Mouse (Mus musculus): ENCODE measurements around the gene Atp6v0c.

The Atp6v0c gene

DNA sequence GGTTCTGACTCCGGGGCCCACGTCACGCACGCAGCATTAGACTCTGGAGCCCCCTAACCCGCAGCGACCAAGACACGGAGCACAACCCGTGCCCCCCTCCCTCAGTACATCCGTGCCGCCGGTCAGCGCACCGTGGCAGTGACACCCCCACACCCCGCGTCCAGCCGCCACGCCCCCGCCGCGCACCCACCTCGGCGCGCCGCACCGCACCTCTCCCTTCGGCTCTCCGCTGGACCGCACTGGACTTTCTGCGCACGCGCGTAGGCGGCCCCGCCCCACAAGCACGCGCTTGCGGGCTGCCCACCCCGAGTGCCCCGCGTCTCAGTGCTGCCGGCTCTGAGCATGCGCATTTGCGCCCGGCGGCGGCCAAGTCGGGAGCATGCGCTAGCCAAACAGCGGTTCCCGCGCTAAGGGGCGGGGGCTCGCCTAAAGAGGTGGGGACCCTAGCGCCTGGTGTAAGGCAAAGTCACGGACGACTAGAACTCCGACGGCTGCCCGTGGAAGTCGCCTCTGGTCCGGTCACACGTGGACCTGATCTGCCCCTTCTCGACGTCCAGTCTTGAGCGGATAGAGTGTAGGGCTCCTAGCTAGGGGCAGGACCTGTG, 35.9 kb upstream of the Atp6v0c start, which contains the start of gene Tbc1d24:
Gene Tbc1d24 (minus strand): TSS at position 279 of the 605 bp plus-strand sequence.
- Histone ChIP-seq H3K27me3 (ENCODE audit: control insufficient read depth, insufficient read depth, low read length, poor library complexity, severe bottlenecking) (no peaks in the 10 kb centered on the region), H3K36me3 (ENCODE audit: control insufficient read depth, insufficient read depth, low read length, poor library complexity, severe bottlenecking) (no peaks in the 10 kb centered on the region)
- peak; percentile 89 for DNase-seq (ENCODE audit: low read depth, low spot score)

DNA sequence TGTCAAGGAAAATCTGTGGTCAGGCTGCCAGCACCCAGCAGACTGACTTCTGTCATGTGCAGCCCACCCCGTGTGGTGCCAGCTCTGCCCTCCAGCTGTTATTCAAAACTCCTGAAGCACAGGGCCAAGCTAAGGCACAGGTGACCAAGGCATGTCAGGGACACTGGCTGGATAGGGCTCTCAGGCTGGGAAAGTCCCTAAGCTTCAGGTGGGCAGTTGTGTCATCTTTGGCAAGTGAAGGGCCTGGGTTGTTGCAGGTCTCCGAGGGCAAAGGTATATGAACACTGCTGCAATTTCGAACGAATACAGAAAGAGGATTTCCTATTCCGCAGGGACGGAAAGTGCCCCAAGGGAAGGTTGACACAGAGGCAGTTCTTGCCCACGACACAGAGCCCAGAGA, 35.3 kb upstream of the Atp6v0c start:
- Histone ChIP-seq H3K27me3 (ENCODE audit: control insufficient read depth, insufficient read depth, low read length, poor library complexity, severe bottlenecking) (no peaks in the 10 kb centered on the region), H3K36me3 (ENCODE audit: control insufficient read depth, insufficient read depth, low read length, poor library complexity, severe bottlenecking) (no peaks in the 10 kb centered on the region)
- DNase-seq (ENCODE audit: low read depth, low spot score): no peak

DNA sequence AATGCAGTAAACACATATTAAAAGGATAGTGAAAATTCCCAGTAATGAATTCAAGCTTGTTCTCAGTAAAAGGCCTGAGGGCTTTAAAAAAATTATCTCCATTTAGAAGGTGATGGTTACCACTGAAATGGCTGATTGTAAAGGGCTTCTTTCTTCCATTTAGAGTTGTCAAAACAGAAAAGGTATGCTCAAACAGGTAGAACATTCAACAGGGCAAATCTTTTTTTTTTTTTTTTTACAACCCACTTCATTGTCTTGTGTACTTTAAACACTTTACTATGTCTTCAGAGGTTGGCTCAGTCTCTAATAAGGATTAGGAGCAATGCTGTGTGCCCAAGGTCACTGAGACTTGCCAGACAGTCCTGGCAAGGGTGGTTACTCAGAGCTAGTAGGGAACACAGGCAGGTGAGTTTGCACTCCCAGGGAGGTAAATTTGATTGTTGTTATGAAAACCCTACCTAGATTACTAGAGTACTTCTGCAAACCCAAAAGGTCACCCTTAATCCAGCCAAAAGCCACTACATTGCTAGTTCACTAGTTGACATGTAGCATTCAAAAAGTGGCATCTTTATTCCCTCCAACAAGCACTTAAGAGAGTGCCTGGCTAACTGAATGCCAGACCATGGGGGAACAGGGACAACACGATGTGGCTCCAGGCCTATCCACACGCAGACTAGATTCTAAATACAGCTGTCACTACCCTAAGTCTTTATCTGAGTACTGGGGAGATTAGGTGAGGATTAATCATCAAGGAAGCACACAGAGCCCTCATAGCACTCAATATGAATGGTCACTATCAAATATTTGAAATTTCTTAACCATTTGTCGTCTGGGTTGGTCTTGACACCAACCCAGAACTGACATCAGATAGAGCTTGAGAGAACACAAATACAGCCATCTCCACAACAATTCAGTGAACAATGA, 34.4 kb upstream of the Atp6v0c start:
- H3K27me3 ChIP-seq (ENCODE audit: control insufficient read depth, insufficient read depth, low read length, poor library complexity, severe bottlenecking): no peaks in the 10 kb centered on the region
- DNase-seq (ENCODE audit: low read depth, low spot score): no peak

DNA sequence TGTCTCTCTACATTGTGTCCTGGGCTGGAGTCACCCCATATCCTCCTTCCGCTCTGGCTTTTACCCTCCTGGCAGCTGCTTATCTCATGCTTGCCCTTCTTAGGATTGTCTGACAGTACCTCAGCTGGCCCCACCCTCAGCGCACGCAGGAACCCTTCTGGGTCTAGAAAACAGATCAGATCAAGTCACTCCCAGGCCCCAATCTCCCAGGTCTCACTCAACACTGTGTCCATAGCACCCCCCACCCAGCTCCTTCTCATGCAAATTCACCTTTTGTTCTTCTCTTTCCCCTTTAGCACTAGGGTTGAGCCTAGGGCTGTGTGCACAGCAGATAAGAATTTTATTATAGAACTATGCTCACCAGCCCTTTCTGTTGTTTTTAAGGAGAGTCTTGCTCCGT, 33.6 kb upstream of the Atp6v0c start:
- Histone ChIP-seq H3K36me3 (ENCODE audit: control insufficient read depth, insufficient read depth, low read length, poor library complexity, severe bottlenecking) (no peaks in the 10 kb centered on the region), H3K27me3 (ENCODE audit: control insufficient read depth, insufficient read depth, low read length, poor library complexity, severe bottlenecking) (no peaks in the 10 kb centered on the region)
- no peak for DNase-seq (ENCODE audit: low read depth, low spot score)

More for the DNA sequence above, 34.4 kb upstream of the Atp6v0c start:
- H3K36me3 ChIP-seq (ENCODE audit: control insufficient read depth, insufficient read depth, low read length, poor library complexity, severe bottlenecking): no peaks in the 10 kb centered on the region

DNA sequence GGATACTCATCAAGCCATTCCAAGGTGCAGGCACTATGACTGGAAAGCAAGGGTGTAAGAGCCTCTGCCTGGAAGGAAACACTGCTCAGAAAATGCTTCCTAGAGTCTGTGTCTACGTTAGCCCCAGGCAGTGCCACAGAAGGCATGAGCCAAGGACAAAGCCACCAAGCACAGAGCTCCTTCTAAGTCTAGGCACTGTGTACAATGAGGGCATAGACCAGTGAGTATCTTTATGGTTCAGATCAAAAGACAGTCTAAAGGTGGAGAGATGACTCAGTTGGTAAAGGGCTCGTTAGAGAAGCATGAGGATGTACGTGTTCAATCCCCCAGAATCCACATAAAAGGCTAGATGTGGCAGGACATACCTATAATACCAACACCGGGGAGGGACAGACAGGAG, 31.6 kb upstream of the Atp6v0c start:
- Histone ChIP-seq H3K27me3 (ENCODE audit: control insufficient read depth, insufficient read depth, low read length, poor library complexity, severe bottlenecking) (no peaks in the 10 kb centered on the region), H3K36me3 (ENCODE audit: control insufficient read depth, insufficient read depth, low read length, poor library complexity, severe bottlenecking) (no peaks in the 10 kb centered on the region)
- no peak for DNase-seq (ENCODE audit: low read depth, low spot score)

DNA sequence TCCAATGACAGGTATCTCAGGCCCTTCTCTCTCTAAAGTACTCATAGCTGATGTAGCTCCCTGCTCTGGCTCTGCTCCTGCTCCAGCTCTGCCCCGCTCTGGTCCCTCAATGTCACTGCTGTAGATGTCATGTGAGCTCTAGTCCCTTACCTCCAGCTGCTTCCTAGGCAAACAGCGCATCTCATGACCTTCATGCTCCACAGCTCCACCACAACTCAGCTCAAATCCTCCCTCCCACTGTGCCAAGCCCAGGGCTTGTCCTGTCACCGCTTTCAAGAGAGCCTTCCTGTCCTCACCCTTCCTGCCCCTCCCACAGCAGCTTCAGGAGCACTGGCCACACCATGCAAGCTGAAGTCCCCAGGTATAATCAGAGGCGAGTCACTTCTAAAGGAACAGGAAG, 30.2 kb upstream of the Atp6v0c start:
- DNase-seq (ENCODE audit: low read depth, low spot score): no peak
- H3K27me3 ChIP-seq (ENCODE audit: control insufficient read depth, insufficient read depth, low read length, poor library complexity, severe bottlenecking): no peaks in the 10 kb centered on the region

DNA sequence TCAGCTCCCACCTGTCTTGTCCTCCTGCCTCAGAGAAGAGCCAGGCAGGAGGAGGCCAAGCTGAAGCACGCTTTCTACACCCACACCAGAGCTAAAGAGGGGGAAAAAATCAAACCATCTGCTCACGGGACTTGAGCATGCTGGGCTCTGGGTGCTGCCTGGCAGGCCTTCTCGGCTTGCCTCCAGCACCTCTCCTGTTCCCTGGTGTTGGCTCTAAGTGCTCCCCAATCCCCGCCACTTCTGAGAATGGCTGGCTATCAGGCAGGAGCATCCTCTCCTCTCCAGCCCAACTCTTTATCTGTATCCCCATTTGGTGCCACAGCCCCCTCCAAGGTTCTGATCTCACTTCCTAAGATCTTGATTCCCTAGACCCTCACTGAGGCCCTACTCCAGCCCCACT, 29.8 kb upstream of the Atp6v0c start:
- Histone ChIP-seq H3K36me3 (ENCODE audit: control insufficient read depth, insufficient read depth, low read length, poor library complexity, severe bottlenecking) (no peaks in the 10 kb centered on the region), H3K27me3 (ENCODE audit: control insufficient read depth, insufficient read depth, low read length, poor library complexity, severe bottlenecking) (no peaks in the 10 kb centered on the region)
- no peak for DNase-seq (ENCODE audit: low read depth, low spot score)

More for the DNA sequence above, 30.2 kb upstream of the Atp6v0c start:
- no peaks in the 10 kb centered on the region for H3K36me3 ChIP-seq (ENCODE audit: control insufficient read depth, insufficient read depth, low read length, poor library complexity, severe bottlenecking)

DNA sequence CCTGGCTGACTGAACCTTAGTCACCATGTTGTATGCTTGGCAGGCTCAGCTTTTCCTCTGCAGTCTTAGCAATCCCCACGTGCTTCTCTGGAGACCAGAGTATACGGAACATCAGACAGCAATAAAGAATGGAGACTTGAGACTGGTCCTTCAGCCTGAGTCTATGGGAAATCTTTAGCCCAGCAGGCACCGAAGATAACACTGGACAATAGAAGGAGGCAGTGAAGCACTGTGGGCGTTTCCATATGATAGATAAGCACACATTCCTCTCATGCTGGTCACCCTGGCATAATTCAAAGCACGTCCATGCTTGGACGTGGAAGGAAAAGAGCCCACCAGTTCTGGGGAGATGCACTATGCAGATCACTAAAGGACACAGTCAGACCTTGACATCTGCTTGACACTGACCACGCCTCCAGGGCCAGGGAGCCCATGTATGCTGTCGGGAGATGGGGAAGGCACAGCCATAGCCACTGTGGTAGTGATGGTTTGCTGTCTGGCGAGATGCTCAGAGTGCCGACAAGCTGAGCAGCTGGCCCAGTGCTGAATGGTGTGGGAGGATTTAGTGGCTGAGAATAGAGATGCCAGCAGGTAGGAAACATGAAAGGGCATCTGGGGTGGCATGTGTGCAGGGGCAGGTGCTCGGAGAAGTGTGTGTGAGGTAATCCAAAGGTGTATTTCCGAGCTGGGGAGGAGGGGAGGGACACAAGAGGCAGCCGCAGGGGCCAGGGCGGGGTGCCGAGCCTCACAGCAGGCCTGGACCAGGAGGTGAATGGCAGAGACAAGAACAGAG, 27.7 kb upstream of the Atp6v0c start:
- Histone ChIP-seq H3K36me3 (ENCODE audit: control insufficient read depth, insufficient read depth, low read length, poor library complexity, severe bottlenecking) (no peaks in the 10 kb centered on the region), H3K27me3 (ENCODE audit: control insufficient read depth, insufficient read depth, low read length, poor library complexity, severe bottlenecking) (no peaks in the 10 kb centered on the region)
- DNase-seq (ENCODE audit: low read depth, low spot score): no peak

DNA sequence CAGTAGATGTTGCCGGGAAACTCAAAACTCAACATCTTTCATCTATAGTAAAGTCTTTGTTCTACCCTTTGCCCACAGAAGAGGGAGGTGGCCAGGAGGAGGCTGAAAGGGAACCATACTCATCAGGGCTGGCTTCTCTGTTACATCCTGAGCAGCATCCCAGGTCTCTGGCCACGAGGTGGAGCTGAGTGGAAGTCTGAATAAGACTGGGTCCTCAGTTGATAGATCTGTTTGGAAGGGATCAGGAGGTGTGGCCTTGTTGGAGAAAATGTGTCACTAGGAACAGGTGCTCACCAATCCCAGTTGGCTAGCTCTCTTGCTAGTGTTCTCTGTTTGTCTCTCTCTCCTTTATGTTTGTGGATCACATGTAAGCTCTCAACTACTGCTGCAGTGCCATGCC, 25.8 kb upstream of the Atp6v0c start:
- H3K36me3 ChIP-seq (ENCODE audit: control insufficient read depth, insufficient read depth, low read length, poor library complexity, severe bottlenecking): no peaks in the 10 kb centered on the region
- H3K27me3 ChIP-seq (ENCODE audit: control insufficient read depth, insufficient read depth, low read length, poor library complexity, severe bottlenecking): no peaks in the 10 kb centered on the region
- DNase-seq (ENCODE audit: low read depth, low spot score): no peak

DNA sequence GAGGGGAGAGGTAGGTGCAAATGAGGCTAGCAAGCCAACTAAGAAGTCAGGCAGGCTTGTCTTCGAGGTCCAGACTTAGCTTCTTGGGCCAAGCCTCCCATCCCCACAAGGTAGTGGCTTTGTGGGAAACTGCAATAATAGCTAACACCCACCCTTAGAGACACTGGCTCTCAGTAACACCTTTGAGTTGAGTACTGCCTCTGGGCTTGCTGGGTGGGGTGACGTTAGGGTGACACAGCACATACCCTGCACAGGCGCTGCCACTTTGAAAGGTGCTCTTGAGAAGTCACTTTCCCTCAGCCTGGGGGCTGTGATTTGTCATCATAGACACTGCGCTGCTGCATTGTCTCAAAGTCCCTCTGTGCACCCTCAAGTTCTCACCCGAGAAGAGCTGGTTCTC, 24.3 kb upstream of the Atp6v0c start:
- Histone ChIP-seq H3K27me3 (ENCODE audit: control insufficient read depth, insufficient read depth, low read length, poor library complexity, severe bottlenecking) (no peaks in the 10 kb centered on the region), H3K36me3 (ENCODE audit: control insufficient read depth, insufficient read depth, low read length, poor library complexity, severe bottlenecking) (no peaks in the 10 kb centered on the region)
- DNase-seq (ENCODE audit: low read depth, low spot score): no peak

DNA sequence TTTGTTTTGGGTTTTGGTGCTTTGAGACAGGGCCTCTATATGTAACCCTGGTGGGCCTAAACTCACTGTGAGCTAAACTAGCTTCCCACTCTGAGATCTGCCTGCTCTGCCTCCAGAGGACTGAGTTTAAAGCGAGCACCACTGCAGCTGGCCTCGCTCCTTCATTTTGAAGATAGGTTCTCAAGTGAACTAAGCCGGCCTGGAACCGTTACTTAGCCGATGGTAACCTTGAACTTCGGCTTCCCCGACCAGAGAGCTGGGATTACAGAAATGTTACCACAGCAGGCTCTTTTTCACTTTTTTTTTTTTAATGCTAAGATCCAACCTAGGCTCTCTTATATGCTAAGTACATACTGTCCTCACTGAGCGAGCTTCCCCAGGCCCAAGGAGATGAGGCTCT, 23.8 kb upstream of the Atp6v0c start:
- no peak for DNase-seq (ENCODE audit: low read depth, low spot score)
- H3K36me3 ChIP-seq (ENCODE audit: control insufficient read depth, insufficient read depth, low read length, poor library complexity, severe bottlenecking): no peaks in the 10 kb centered on the region
- no peaks in the 10 kb centered on the region for H3K27me3 ChIP-seq (ENCODE audit: control insufficient read depth, insufficient read depth, low read length, poor library complexity, severe bottlenecking)

DNA sequence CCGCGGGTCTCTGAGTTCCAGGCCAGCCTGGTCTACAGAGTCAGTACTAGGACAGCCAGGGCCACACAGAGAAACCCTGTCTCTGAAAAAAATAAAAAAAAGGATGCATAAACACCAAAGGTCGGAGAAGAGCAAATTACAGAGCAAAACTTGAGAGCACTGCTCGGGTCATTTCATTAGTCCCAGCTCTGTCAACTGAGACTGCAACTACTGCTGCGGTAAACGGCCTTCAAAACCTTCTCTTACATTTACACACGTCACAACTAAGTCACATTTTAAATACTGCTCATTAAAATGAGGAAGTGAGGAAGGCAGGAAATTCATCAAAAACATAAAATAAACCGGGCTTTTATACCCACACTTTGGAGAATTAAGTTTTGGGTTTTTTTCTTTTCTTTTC, 23.3 kb upstream of the Atp6v0c start:
- peak; percentile 68 for DNase-seq (ENCODE audit: low read depth, low spot score)
- Histone ChIP-seq H3K27me3 (ENCODE audit: control insufficient read depth, insufficient read depth, low read length, poor library complexity, severe bottlenecking) (no peaks in the 10 kb centered on the region), H3K36me3 (ENCODE audit: control insufficient read depth, insufficient read depth, low read length, poor library complexity, severe bottlenecking) (no peaks in the 10 kb centered on the region)

DNA sequence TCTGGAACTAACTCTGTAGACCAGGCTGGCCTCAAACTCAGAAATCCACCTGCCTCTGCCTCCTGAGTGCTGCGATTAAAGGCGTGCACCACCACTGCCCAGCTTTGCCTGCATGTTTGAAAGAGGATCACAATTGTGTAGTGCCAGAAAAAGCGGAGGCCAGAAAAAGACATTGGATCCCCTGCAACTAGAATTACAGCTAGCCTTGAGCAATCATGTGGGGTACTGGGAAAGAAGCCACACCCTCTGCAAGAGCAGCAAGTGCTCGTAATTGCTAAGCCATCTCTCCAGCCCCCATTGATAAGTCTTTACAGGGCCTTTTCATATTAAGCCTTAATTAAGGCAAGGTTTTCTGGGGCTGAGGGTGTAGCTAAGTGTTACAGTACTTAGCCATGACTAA, 22.0 kb upstream of the Atp6v0c start:
- DNase-seq (ENCODE audit: low read depth, low spot score): no peak
- H3K36me3 ChIP-seq (ENCODE audit: control insufficient read depth, insufficient read depth, low read length, poor library complexity, severe bottlenecking): no peaks in the 10 kb centered on the region
- no peaks in the 10 kb centered on the region for H3K27me3 ChIP-seq (ENCODE audit: control insufficient read depth, insufficient read depth, low read length, poor library complexity, severe bottlenecking)

DNA sequence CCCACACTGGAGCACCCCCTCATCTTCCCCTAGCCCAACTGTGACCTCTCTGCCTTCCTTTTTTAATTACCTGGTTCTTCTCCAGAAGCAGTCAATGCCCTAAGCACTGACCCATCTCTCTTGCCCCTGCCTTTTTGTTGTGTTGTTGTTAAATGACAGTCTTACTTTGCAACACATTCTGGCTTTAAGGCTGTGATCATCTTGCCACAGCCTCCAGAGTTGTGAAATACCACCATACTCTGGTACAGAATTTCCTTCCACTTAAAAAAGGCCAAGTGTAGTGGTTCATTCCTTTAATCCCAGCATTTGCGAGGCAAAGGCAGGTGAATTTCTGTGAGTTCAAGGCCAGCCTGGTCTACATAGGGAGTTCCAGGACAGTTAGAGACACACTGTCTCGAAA, 21.4 kb upstream of the Atp6v0c start:
- no peak for DNase-seq (ENCODE audit: low read depth, low spot score)
- Histone ChIP-seq H3K36me3 (ENCODE audit: control insufficient read depth, insufficient read depth, low read length, poor library complexity, severe bottlenecking) (no peaks in the 10 kb centered on the region), H3K27me3 (ENCODE audit: control insufficient read depth, insufficient read depth, low read length, poor library complexity, severe bottlenecking) (no peaks in the 10 kb centered on the region)

DNA sequence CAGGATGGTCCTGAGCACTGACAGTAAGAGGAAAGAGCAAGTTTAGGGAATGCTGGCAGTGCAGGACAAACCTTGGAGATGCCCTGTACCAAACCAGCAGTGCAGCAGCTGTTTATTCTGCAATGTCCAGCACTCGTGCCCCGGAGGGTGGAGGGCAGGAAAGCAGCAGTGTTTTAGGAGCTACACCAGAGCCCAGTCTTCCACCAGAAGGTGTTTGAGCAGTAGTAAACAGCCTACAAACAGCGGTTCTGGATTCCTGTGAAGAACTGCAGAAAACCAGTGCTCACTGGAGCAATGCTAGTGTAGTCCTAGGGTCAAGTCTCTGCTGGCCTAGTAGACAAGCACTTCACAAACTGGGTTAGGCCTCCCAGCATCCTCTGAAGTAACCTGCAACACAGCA, 4.8 kb upstream of the Atp6v0c start:
- DNase-seq (ENCODE audit: low read depth, low spot score): no peak
- no peaks in the 10 kb centered on the region for H3K27me3 ChIP-seq (ENCODE audit: control insufficient read depth, insufficient read depth, low read length, poor library complexity, severe bottlenecking)

More for the DNA sequence above, 4.8 kb upstream of the Atp6v0c start:
- H3K36me3 ChIP-seq (ENCODE audit: control insufficient read depth, insufficient read depth, low read length, poor library complexity, severe bottlenecking): no peaks in the 10 kb centered on the region
